In genomic region chr5:107272252-107273028, GRCm38 (mm10) we compare ENCODE assay signal across 15 mouse cellular contexts. TPM values are rescaled to one million over a fixed set of nuclear protein-coding genes. Genes with fewer than 3 reads are reported as not detected.
DNase-seq lines count a peak whose midpoint lies in the region; ATAC-seq and TF ChIP-seq lines count a peak whose summit lies in the region.
"Had no signal": no experiment of that assay in that cellular context is flagged by ENCODE, and none has a peak within 500 bp of the region (broad histone marks: within the 10 kb centered on the region; RNA-seq: fewer than 3 reads in every experiment).

No protein-coding gene starts in this region.

- TF ChIP-seq EP300 in heart, adult 2 months (IDR thresholded peaks at IDR 0.05; ENCODE audit: insufficient read depth, low read depth, low read length) = no peak
- TF ChIP-seq EP300 in liver, embryonic 14.5 days (IDR thresholded peaks at IDR 0.05; ENCODE audit: low read depth) = no peak

- no peak overlapping the region for H3K4me3 ChIP-seq in heart, adult 2 months
- H3K4me3 ChIP-seq in brown adipose tissue, adult 24 weeks (ENCODE audit: insufficient read depth, low read depth, low read length) = no peak overlapping the region
- H3K4me3 ChIP-seq in liver, embryonic 14.5 days (ENCODE audit: insufficient read depth in 1 of 2, low read depth in 2 of 2, low read length in 2 of 2) = no peak overlapping the region
- no peak overlapping the region for H3K4me3 ChIP-seq in cerebellum, adult 2 months (replicated peaks; ENCODE audit: insufficient read depth, low read depth, low read length)
- H3K4me3 ChIP-seq: forebrain, embryonic 10.5 days; limb, embryonic 13.5 days; midbrain, embryonic 12.5 days; neural tube, embryonic 12.5 days had no signal

- intact Hi-C loops in heart, adult 2 months (cut with DNase I) = no loop called here
- intact Hi-C loops in heart, postnatal 36 days (cut with DNase I) = no loop called here

- peaks cover 17% of the 10 kb centered on the region for H3K79me2 ChIP-seq in heart, adult 2 months (replicated peaks; ENCODE audit: control insufficient read depth, insufficient read depth, low read length)

- H3K36me3 ChIP-seq in heart, adult 2 months (ENCODE audit: control insufficient read depth, insufficient read depth, low read length) = peaks cover 9% of the 10 kb centered on the region
- H3K36me3 ChIP-seq in liver, embryonic 14.5 days (replicated peaks; ENCODE audit: control insufficient read depth, insufficient read depth, low read depth) = no peaks in the 10 kb centered on the region
- H3K36me3 ChIP-seq: forebrain, embryonic 10.5 days; limb, embryonic 13.5 days; midbrain, embryonic 12.5 days; neural tube, embryonic 12.5 days had no signal

- peaks cover 30% of the 10 kb centered on the region for H3K4me1 ChIP-seq in heart, adult 2 months (ENCODE audit: control insufficient read depth, insufficient read depth, low read length)
- H3K4me1 ChIP-seq in brown adipose tissue, adult 24 weeks (ENCODE audit: control insufficient read depth, insufficient read depth, insufficient read length, low read length) = peaks cover 50% of the 10 kb centered on the region
- H3K4me1 ChIP-seq in liver, embryonic 14.5 days (replicated peaks; ENCODE audit: control insufficient read depth in 2 of 2, insufficient read depth in 2 of 2, low read length in 1 of 2) = peaks cover 8 to 42% of the 10 kb centered on the region in 2 experiments; a peak in 3 of 4 replicates
- H3K4me1 ChIP-seq in cerebellum, adult 2 months (ENCODE audit: control insufficient read depth, insufficient read depth, low read length) = peaks cover 28% of the 10 kb centered on the region; the same call in 1 of the 2 replicates

- 0 out of 2 replicates have a peak, but pooled peaks have one; percentile 16 for ATAC-seq in liver, embryonic 14.5 days (ENCODE audit: insufficient read depth)
- ATAC-seq: inflammation-experienced regulatory T-cells, adult 6 months had no signal

- TF ChIP-seq CTCF in heart, adult 2 months (IDR thresholded peaks at IDR 0.05) = no peak
- no peak for TF ChIP-seq CTCF in liver, embryonic 14.5 days (IDR thresholded peaks at IDR 0.05; ENCODE audit: low read depth)
- TF ChIP-seq CTCF in cerebellum, adult 2 months (IDR thresholded peaks at IDR 0.05; ENCODE audit: borderline replicate concordance, insufficient read depth, low read depth, low read length) = no peak

- no peak for TF ChIP-seq POLR2A in heart, adult 2 months (IDR thresholded peaks at IDR 0.05; ENCODE audit: insufficient read depth, low read depth, low read length)
- no peak for TF ChIP-seq POLR2A in cerebellum, adult 2 months (IDR thresholded peaks at IDR 0.05; ENCODE audit: borderline replicate concordance, insufficient read depth, low read length)

- H3K9ac ChIP-seq in heart, adult 2 months (ENCODE audit: low read depth, low read length) = no peak overlapping the region
- H3K9ac ChIP-seq in liver, embryonic 14.5 days (replicated peaks) = no peak overlapping the region
- H3K9ac ChIP-seq: limb, embryonic 13.5 days; midbrain, embryonic 12.5 days; neural tube, embryonic 12.5 days had no signal

- no peak overlapping the region for H3K4me2 ChIP-seq in liver, embryonic 14.5 days (ENCODE audit: low read depth)
- H3K4me2 ChIP-seq: limb, embryonic 13.5 days; midbrain, embryonic 12.5 days; neural tube, embryonic 12.5 days had no signal

- peak overlapping the region; percentile 15; the same call in 1 of the 2 replicates for H3K27ac ChIP-seq in heart, adult 2 months
- peak overlapping the region; percentile 17; the same call in 1 of the 2 replicates for H3K27ac ChIP-seq in brown adipose tissue, adult 24 weeks (replicated peaks; ENCODE audit: low read depth, low read length)
- H3K27ac ChIP-seq in liver, embryonic 14.5 days = no peak overlapping the region
- H3K27ac ChIP-seq in cerebellum, adult 2 months (ENCODE audit: insufficient read depth, low read length) = no peak overlapping the region
- H3K27ac ChIP-seq: forebrain, embryonic 10.5 days; limb, embryonic 13.5 days; midbrain, embryonic 12.5 days; neural tube, embryonic 12.5 days had no signal

- H3K9me3 ChIP-seq in liver, embryonic 14.5 days (ENCODE audit: control insufficient read depth, low read length) = no peaks in the 10 kb centered on the region
- H3K9me3 ChIP-seq: forebrain, embryonic 10.5 days; limb, embryonic 13.5 days; midbrain, embryonic 12.5 days; neural tube, embryonic 12.5 days had no signal

- 59% methylated on average over 11 of the region's 11 CpGs for WGBS in heart, adult 2 months
- WGBS in liver, embryonic 14.5 days (ENCODE audit: insufficient replicate concordance) = 56% methylated on average over 11 of the region's 11 CpGs
- WGBS in cerebellum, adult 2 months = 90% methylated on average over 11 of the region's 11 CpGs

- H3K27me3 ChIP-seq in heart, adult 2 months (ENCODE audit: control insufficient read depth, insufficient read depth, low read length) = no peaks in the 10 kb centered on the region
- H3K27me3 ChIP-seq in liver, embryonic 14.5 days (ENCODE audit: control insufficient read depth, insufficient read depth, low read length) = no peaks in the 10 kb centered on the region
- no peaks in the 10 kb centered on the region for H3K27me3 ChIP-seq in cerebellum, adult 2 months (ENCODE audit: control insufficient read depth, insufficient read depth, low read length)
- H3K27me3 ChIP-seq: neural tube, embryonic 12.5 days had no signal

- DNase-seq in heart, adult 2 months = no peak
- DNase-seq in heart, postnatal 36 days = no peak
- peak; percentile 42 for DNase-seq in kidney, adult 9 months
- no peak for DNase-seq in liver, embryonic 14.5 days (ENCODE audit: low read depth in 3 of 3, low spot score in 3 of 3)
- DNase-seq in spleen, postnatal 4 days (ENCODE audit: low spot score in 2 of 2) = no peak
- DNase-seq in cerebellum, adult 2 months = no peak
- DNase-seq: cerebellum, adult 11 months; right cerebral cortex, adult 18-20 months; thymus, postnatal 25 days had no signal

RNA-seq across cellular contexts. Expression of gene Tgfbr3, which starts 17.0 kb away (rescaled TPM):
- total RNA-seq in heart, adult 2 months (2021) = 10 to 100 TPM; 41.2 to 47.6 TPM
- polyA plus RNA-seq in heart, adult 2 months (2012; rRNA removed) = 27.2 and 32.6 TPM in 2 replicates
- total RNA-seq in heart, postnatal 36 days (2021) = 10 to 100 TPM; 53.5 to 54.2 TPM
- polyA plus RNA-seq in brown adipose tissue, adult 24 weeks (2012; ENCODE audit: insufficient read depth, insufficient read length, missing spikeins) = 27.0 and 33.8 TPM in 2 replicates
- 3.1 and 4.3 TPM in 2 replicates for polyA plus RNA-seq in liver, embryonic 14.5 days (2012; rRNA removed)
- polyA plus RNA-seq in liver, embryonic 14.5 days (2014; fragmentation: Nextera tagmentation; extraction: Ambion mirVana) = 7.5 and 7.7 TPM in 2 replicates
- polyA plus RNA-seq in cerebellum, adult 2 months (2012; rRNA removed) = 11.5 and 12.5 TPM in 2 replicates

RNA-seq across cellular contexts. Expression of gene Brdt, which starts 58.5 kb away (rescaled TPM):
- total RNA-seq in heart, adult 2 months (2021) = under 1 TPM; 0.30 to 0.47 TPM
- polyA plus RNA-seq in heart, adult 2 months (2012; rRNA removed) = 0.18 and 0.38 TPM in 2 replicates
- under 1 TPM; 0.46 to 0.67 TPM for total RNA-seq in heart, postnatal 36 days (2021)
- polyA plus RNA-seq in brown adipose tissue, adult 24 weeks (2012; ENCODE audit: insufficient read depth, insufficient read length, missing spikeins) = 2.4 and 3.6 TPM in 2 replicates
- 0.09 and 0.16 TPM in 2 replicates for polyA plus RNA-seq in liver, embryonic 14.5 days (2012; rRNA removed)
- 0.05 and 0.11 TPM in 2 replicates for polyA plus RNA-seq in liver, embryonic 14.5 days (2014; fragmentation: Nextera tagmentation; extraction: Ambion mirVana)
- polyA plus RNA-seq in cerebellum, adult 2 months (2012; rRNA removed) = 9.2 and 10.7 TPM in 2 replicates

Comparison
In these comparisons a context has a peak if more than half of its experiments do, and no peak if none do; other contexts are left out.
1. H3K27ac ChIP-seq: peak in heart, adult 2 months (single experiment) and brown adipose tissue, adult 24 weeks (single experiment); none in liver, embryonic 14.5 days (single experiment) and cerebellum, adult 2 months (single experiment).